Mouse (Mus musculus): Measurements from ENCODE around the gene AC124108.1.

- TF ChIP-seq POLR2A (IDR thresholded peaks at IDR 0.05; ENCODE audit: borderline replicate concordance, extremely low read depth, low read depth, low read length) (no peak), CTCF (IDR thresholded peaks at IDR 0.05; ENCODE audit: insufficient read depth, low read length) (no peak)
Measured at GRCm38 (mm10) chr1:132190040-132190513, 1.2 kb upstream of the AC124108.1 start.
